Mouse (Mus musculus): ENCODE measurements around the gene Lrrc4. TPM values are rescaled to one million over a fixed set of nuclear protein-coding genes. Genes with fewer than 3 reads are reported as not detected.

Lrrc4 gene
- polyA plus RNA-seq, 1 experiment from 2014 or later: 7.2 TPM

GRCm38 (mm10) chr6:28729236-28729635 lies 102.3 kb downstream of the Lrrc4 start:
- ATAC-seq (ENCODE audit: insufficient read depth, low FRiP score, low TSS enrichment) (no peak), DNase-seq (ENCODE audit: low spot score) (no peak)
- H3K4me2 ChIP-seq (ENCODE audit: low read depth): no peak overlapping the region
- H3K4me3 ChIP-seq (ENCODE audit: low read depth, low read length): no peak overlapping the region
- H3K4me1 ChIP-seq (ENCODE audit: control insufficient read depth, insufficient read depth, low read length): peaks cover 6% of the 10 kb centered on the region
- no peak overlapping the region for H3K27ac ChIP-seq (ENCODE audit: low read depth, low read length)
- 24% methylated on average over 3 of the region's 3 CpGs for WGBS
- H3K9ac ChIP-seq (ENCODE audit: low read length): no peak overlapping the region
- no peaks in the 10 kb centered on the region for H3K9me3 ChIP-seq (ENCODE audit: control insufficient read depth, low read length)
- H3K27me3 ChIP-seq (ENCODE audit: control insufficient read depth, insufficient read depth, low read length): no peaks in the 10 kb centered on the region
- H3K36me3 ChIP-seq (ENCODE audit: control insufficient read depth, insufficient read depth, low read length): no peaks in the 10 kb centered on the region

GRCm38 (mm10) chr6:28724776-28725175 lies 106.8 kb downstream of the Lrrc4 start:
- Histone ChIP-seq H3K27me3 (ENCODE audit: control insufficient read depth, insufficient read depth, low read length) (no peaks in the 10 kb centered on the region), H3K4me3 (ENCODE audit: low read depth, low read length) (no peak overlapping the region), H3K4me1 (ENCODE audit: control insufficient read depth, insufficient read depth, low read length) (peaks cover 6% of the 10 kb centered on the region), H3K36me3 (ENCODE audit: control insufficient read depth, insufficient read depth, low read length) (no peaks in the 10 kb centered on the region), H3K9me3 (ENCODE audit: control insufficient read depth, low read length) (no peaks in the 10 kb centered on the region), H3K4me2 (ENCODE audit: low read depth) (no peak overlapping the region), H3K9ac (ENCODE audit: low read length) (no peak overlapping the region), H3K27ac (ENCODE audit: low read depth, low read length) (no peak overlapping the region)
- no peak for DNase-seq (ENCODE audit: low spot score)
- ATAC-seq (ENCODE audit: insufficient read depth, low FRiP score, low TSS enrichment): no peak
- WGBS: 83% methylated on average over 5 of the region's 5 CpGs

- WGBS: 91% methylated on average over 2 of the region's 2 CpGs
- ATAC-seq (ENCODE audit: insufficient read depth, low FRiP score, low TSS enrichment) (no peak), DNase-seq (ENCODE audit: low spot score) (no peak)
- Histone ChIP-seq H3K9me3 (ENCODE audit: control insufficient read depth, low read length) (no peaks in the 10 kb centered on the region), H3K27me3 (ENCODE audit: control insufficient read depth, insufficient read depth, low read length) (no peaks in the 10 kb centered on the region), H3K4me3 (ENCODE audit: low read depth, low read length) (no peak overlapping the region), H3K4me1 (ENCODE audit: control insufficient read depth, insufficient read depth, low read length) (no peaks in the 10 kb centered on the region), H3K36me3 (ENCODE audit: control insufficient read depth, insufficient read depth, low read length) (no peaks in the 10 kb centered on the region), H3K27ac (ENCODE audit: low read depth, low read length) (no peak overlapping the region), H3K4me2 (ENCODE audit: low read depth) (no peak overlapping the region), H3K9ac (ENCODE audit: low read length) (no peak overlapping the region)
These were observed 108.5 kb downstream of the Lrrc4 start for GRCm38 (mm10) chr6:28723059-28723458.

- H3K9ac ChIP-seq (ENCODE audit: low read length): no peak overlapping the region
- no peak overlapping the region for H3K4me3 ChIP-seq (ENCODE audit: low read depth, low read length)
- DNase-seq (ENCODE audit: low spot score) (no peak), ATAC-seq (ENCODE audit: insufficient read depth, low FRiP score, low TSS enrichment) (no peak)
- no peak overlapping the region for H3K4me2 ChIP-seq (ENCODE audit: low read depth)
- H3K27me3 ChIP-seq (ENCODE audit: control insufficient read depth, insufficient read depth, low read length): no peaks in the 10 kb centered on the region
- H3K27ac ChIP-seq (ENCODE audit: low read depth, low read length): no peak overlapping the region
- WGBS: 91% methylated on average over 9 of the region's 9 CpGs
- H3K36me3 ChIP-seq (ENCODE audit: control insufficient read depth, insufficient read depth, low read length): no peaks in the 10 kb centered on the region
- H3K4me1 ChIP-seq (ENCODE audit: control insufficient read depth, insufficient read depth, low read length): no peaks in the 10 kb centered on the region
- H3K9me3 ChIP-seq (ENCODE audit: control insufficient read depth, low read length): no peaks in the 10 kb centered on the region
These were observed 111.0 kb downstream of the Lrrc4 start for GRCm38 (mm10) chr6:28720391-28721171.

GRCm38 (mm10) chr6:28717845-28718237 lies 113.7 kb downstream of the Lrrc4 start:
- DNase-seq (ENCODE audit: low spot score) (no peak), ATAC-seq (ENCODE audit: insufficient read depth, low FRiP score, low TSS enrichment) (no peak)
- 61% methylated on average over 4 of the region's 4 CpGs for WGBS

GRCm38 (mm10) chr6:28717203-28717844 lies 114.2 kb downstream of the Lrrc4 start:
- Histone ChIP-seq H3K9me3 (ENCODE audit: control insufficient read depth, low read length) (no peaks in the 10 kb centered on the region), H3K27me3 (ENCODE audit: control insufficient read depth, insufficient read depth, low read length) (no peaks in the 10 kb centered on the region), H3K4me3 (ENCODE audit: low read depth, low read length) (no peak overlapping the region), H3K36me3 (ENCODE audit: control insufficient read depth, insufficient read depth, low read length) (no peaks in the 10 kb centered on the region), H3K4me1 (ENCODE audit: control insufficient read depth, insufficient read depth, low read length) (no peaks in the 10 kb centered on the region), H3K27ac (ENCODE audit: low read depth, low read length) (no peak overlapping the region), H3K4me2 (ENCODE audit: low read depth) (no peak overlapping the region), H3K9ac (ENCODE audit: low read length) (no peak overlapping the region)
- ATAC-seq (ENCODE audit: insufficient read depth, low FRiP score, low TSS enrichment): no peak
- no peak for DNase-seq (ENCODE audit: low spot score)
- whole genome bisulfite sequencing: 63% methylated on average over 7 of the region's 7 CpGs

More at GRCm38 (mm10) chr6:28717845-28718237, 113.7 kb downstream of the Lrrc4 start:
- Histone ChIP-seq H3K9me3 (ENCODE audit: control insufficient read depth, low read length) (no peaks in the 10 kb centered on the region), H3K4me3 (ENCODE audit: low read depth, low read length) (no peak overlapping the region), H3K27me3 (ENCODE audit: control insufficient read depth, insufficient read depth, low read length) (no peaks in the 10 kb centered on the region), H3K27ac (ENCODE audit: low read depth, low read length) (no peak overlapping the region), H3K4me1 (ENCODE audit: control insufficient read depth, insufficient read depth, low read length) (no peaks in the 10 kb centered on the region), H3K4me2 (ENCODE audit: low read depth) (no peak overlapping the region), H3K9ac (ENCODE audit: low read length) (no peak overlapping the region), H3K36me3 (ENCODE audit: control insufficient read depth, insufficient read depth, low read length) (no peaks in the 10 kb centered on the region)

- no peak overlapping the region for H3K4me3 ChIP-seq (ENCODE audit: low read depth, low read length)
- DNase-seq (ENCODE audit: low spot score): no peak
- no peak overlapping the region for H3K9ac ChIP-seq (ENCODE audit: low read length)
- 19% methylated on average over 2 of the region's 2 CpGs for whole genome bisulfite sequencing
- H3K36me3 ChIP-seq (ENCODE audit: control insufficient read depth, insufficient read depth, low read length): no peaks in the 10 kb centered on the region; the same call in 1 of the 2 replicates
- H3K27ac ChIP-seq (ENCODE audit: low read depth, low read length): no peak overlapping the region
- H3K9me3 ChIP-seq (ENCODE audit: control insufficient read depth, low read length): no peaks in the 10 kb centered on the region
- no peak for ATAC-seq (ENCODE audit: insufficient read depth, low FRiP score, low TSS enrichment)
- no peak overlapping the region for H3K4me2 ChIP-seq (ENCODE audit: low read depth)
- no peaks in the 10 kb centered on the region for H3K27me3 ChIP-seq (ENCODE audit: control insufficient read depth, insufficient read depth, low read length)
- H3K4me1 ChIP-seq (ENCODE audit: control insufficient read depth, insufficient read depth, low read length): no peaks in the 10 kb centered on the region
These were observed 121.5 kb downstream of the Lrrc4 start for GRCm38 (mm10) chr6:28710035-28710434.

- Histone ChIP-seq H3K4me3 (ENCODE audit: low read depth, low read length) (no peak overlapping the region), H3K9ac (ENCODE audit: low read length) (no peak overlapping the region), H3K4me2 (ENCODE audit: low read depth) (no peak overlapping the region), H3K36me3 (ENCODE audit: control insufficient read depth, insufficient read depth, low read length) (no peaks in the 10 kb centered on the region; the same call in 1 of the 2 replicates), H3K27me3 (ENCODE audit: control insufficient read depth, insufficient read depth, low read length) (no peaks in the 10 kb centered on the region), H3K27ac (ENCODE audit: low read depth, low read length) (no peak overlapping the region), H3K9me3 (ENCODE audit: control insufficient read depth, low read length) (no peaks in the 10 kb centered on the region), H3K4me1 (ENCODE audit: control insufficient read depth, insufficient read depth, low read length) (no peaks in the 10 kb centered on the region)
- DNase-seq (ENCODE audit: low spot score) (no peak), ATAC-seq (ENCODE audit: insufficient read depth, low FRiP score, low TSS enrichment) (no peak)
- 89% methylated on average over 12 of the region's 12 CpGs for WGBS
These were observed 124.5 kb downstream of the Lrrc4 start for GRCm38 (mm10) chr6:28706976-28707592.
